Mouse (Mus musculus): ENCODE measurements around the gene Apol7a.

The Apol7a gene

GRCm38 (mm10) chr15:77370588-77370987, 28.3 kb downstream of the Apol7a start:
- DNase-seq, result no peak

- DNase-seq, result no peak
Observed at GRCm38 (mm10) chr15:77369981-77370380, 28.9 kb downstream of the Apol7a start.

- DNase-seq, result no peak
Observed at GRCm38 (mm10) chr15:77368818-77369320, 30.0 kb downstream of the Apol7a start.

- DNase-seq, result peak; percentile 71 to 77
Observed at GRCm38 (mm10) chr15:77368148-77368547, 30.8 kb downstream of the Apol7a start.

- DNase-seq, result peak in 1 of 2 experiments; percentile 17
Observed at GRCm38 (mm10) chr15:77367504-77367903, 31.4 kb downstream of the Apol7a start.

- peak; percentile 23 to 28 for DNase-seq
Observed at GRCm38 (mm10) chr15:77366706-77367484, 32.0 kb downstream of the Apol7a start.

- DNase-seq, result no peak
Observed at GRCm38 (mm10) chr15:77365700-77366570, 33.0 kb downstream of the Apol7a start.

GRCm38 (mm10) chr15:77364026-77364425, 34.9 kb downstream of the Apol7a start:
- no peak for DNase-seq

- DNase-seq, result no peak
Observed at GRCm38 (mm10) chr15:77363578-77363977, 35.3 kb downstream of the Apol7a start.

GRCm38 (mm10) chr15:77362952-77363351, 36.0 kb downstream of the Apol7a start:
- no peak for DNase-seq

GRCm38 (mm10) chr15:77359905-77360304, 39.0 kb downstream of the Apol7a start:
- no peak for DNase-seq

GRCm38 (mm10) chr15:77359486-77359885, 39.4 kb downstream of the Apol7a start:
- no peak for DNase-seq

GRCm38 (mm10) chr15:77359084-77359483, 39.8 kb downstream of the Apol7a start:
- no peak for DNase-seq

- DNase-seq, result peak; percentile 23 to 37
Observed at GRCm38 (mm10) chr15:77358320-77359040, 40.4 kb downstream of the Apol7a start.

GRCm38 (mm10) chr15:77356248-77356810, 42.6 kb downstream of the Apol7a start:
- DNase-seq, result no peak

- DNase-seq, result no peak
Observed at GRCm38 (mm10) chr15:77354848-77355551, 43.9 kb downstream of the Apol7a start.

GRCm38 (mm10) chr15:77354496-77354847, 44.4 kb downstream of the Apol7a start:
- no peak for DNase-seq

- no peak for DNase-seq
Observed at GRCm38 (mm10) chr15:77353764-77354163, 45.1 kb downstream of the Apol7a start.

GRCm38 (mm10) chr15:77352863-77353262, 46.0 kb downstream of the Apol7a start:
- no peak for DNase-seq

GRCm38 (mm10) chr15:77350117-77350516, 48.8 kb downstream of the Apol7a start:
- DNase-seq, result no peak

GRCm38 (mm10) chr15:77348146-77348545, 50.8 kb downstream of the Apol7a start:
- no peak for DNase-seq

All from thymus, adult 18-20 months (tissue).